Mouse (Mus musculus) frontal cortex, adult (tissue): ENCODE measurements at regions not wholly inside any gene's neighbourhood (a gene's known extent, or its start where the extent isn't known, plus 50 kb on each side); places are given as distances from the start of the nearest gene placed in this dataset.

Source experiments
- ATAC-seq: cut with Nextera tagmentation; 2 replicates; pipeline ENCODE4 v1.9.2; 2017; ENCODE audit warnings: mild to moderate bottlenecking, moderate library complexity, mixed read lengths; ENCODE audit not compliant: low TSS enrichment

DNA sequence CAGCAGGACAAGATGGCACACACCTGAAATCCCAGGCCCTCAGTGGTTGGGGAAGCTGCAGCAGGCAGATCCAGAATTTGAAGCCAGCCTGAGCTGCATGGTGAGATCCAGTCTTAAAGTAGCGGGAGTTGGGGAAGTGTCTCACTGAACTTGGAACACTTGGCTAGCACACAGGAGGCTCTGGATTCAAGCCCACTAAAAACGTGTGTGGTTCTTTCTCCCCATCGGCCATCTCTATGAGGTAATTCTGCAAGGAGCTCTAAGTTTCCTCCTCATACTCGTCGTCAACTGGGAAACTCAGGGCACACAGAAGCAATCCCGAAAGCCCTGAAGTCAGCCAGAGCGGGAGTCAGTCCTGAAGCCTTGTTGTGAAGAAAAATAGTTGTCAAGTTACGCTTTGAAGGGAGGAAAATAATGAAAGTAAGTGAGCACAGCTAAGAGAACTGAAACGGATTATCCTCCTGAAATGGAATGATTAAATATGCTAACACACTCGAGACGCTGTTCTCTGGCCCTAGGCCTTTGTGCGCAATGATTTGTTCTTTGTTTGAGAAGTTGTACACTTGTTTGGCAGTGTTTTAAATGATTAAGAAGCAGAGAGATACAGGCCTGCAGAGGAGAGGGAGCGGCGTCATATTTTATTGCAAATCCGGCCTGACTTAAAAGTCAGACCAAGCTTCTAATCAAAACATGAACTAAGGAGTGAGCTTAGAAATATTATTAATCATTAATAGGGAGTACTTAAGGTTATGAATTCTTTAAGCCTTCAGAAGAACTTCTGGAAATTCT, 69.0 kb upstream of the Ercc4 start:
- no peak for ATAC-seq

DNA sequence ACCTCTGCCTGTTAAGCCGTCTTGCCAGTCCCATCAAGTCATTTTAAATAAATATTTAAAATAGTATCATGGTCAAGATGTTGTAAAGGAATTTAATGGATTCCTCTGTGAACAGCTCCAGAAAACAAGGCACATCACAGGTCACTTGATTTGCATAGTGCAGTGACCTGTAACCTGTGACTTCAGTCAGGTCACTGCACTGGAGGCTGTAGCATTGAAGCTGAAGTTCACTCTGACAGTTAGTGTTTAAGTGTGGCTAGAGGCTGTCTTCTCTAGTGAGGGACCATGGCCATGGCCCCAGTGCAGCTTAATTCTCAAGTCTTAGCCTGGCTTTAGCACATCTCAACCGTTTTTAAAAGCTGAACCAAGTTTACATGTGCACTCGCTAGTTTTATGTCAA, 68.1 kb upstream of the Ercc4 start:
- no peak for ATAC-seq

DNA sequence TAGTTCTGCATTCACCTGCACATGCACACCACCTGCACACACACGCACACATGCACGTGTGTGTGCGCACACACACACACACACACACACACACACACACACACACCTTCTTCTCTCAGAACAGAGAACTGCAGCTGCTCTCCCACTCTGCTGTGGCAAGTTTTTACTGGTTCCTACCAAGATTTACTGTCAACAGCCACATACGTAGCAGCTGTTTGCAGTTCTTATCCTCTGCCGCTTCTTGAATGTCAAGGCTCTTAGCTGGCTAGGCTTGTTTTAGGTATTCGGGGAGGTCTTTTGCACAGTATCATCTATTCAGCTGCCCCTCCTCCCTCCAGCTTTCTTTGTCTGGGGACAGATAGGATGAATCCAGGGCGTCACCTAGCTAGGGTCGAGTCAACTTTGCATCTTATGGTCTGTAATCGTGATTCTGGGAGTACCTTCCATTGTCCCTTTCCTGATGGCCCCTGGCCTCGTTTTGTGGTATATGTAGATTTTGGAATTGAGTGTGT, 64.3 kb upstream of the Ercc4 start:
- no peak for ATAC-seq

DNA sequence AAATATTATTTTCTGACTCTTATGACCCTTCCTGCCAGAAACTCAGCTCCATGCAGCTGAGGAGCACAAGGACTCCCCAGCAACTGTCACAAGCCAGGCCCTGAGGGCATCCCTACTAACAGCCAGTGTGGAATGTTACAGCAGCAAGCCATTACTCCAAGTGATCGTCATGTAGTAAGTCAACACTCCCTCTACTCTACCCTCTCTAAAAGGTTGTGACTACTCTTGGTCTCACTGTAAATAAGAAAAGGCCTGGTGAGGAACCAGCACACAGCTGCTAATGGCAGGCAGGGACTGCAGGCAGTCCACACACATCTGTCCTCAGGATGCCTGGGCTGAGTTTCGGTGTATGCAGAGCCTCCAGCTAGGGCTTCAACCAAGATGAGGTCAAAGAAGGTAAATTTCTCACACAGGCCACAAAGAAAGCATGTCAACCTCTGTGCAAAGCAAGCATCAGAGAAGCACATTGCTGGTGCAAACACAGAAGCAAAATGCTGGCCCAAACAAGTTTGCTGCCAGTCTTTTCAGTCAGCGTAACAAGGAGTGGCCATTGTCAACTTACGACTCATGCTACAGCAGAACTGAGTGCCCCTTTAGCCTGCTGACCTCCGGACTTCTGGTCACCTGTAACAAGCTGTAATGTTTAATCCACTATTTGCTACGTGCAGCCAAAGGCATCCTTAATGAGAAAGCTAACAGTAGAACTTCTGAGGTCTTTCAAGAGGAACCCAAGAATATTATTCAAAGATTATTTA, 62.9 kb upstream of the Ercc4 start:
- ATAC-seq = no peak

DNA sequence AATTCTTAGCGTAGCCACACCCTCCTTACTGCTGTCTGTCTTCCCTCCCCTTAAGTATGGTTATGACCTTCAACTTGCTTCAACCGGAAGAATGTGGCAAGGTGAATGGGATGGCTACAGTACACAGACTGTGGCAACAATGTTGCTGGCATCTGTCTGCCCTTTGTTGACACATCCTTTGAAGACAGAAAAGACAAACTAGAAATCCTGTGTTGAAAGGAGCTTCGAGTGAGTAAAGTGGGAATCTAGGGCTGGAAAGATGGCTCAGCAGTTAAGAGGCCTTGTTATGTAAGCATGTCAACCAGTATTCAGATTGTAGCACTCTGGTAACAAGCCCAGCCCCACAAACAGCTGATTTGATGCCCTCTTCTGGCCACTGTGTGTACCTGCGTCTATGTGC, 60.2 kb upstream of the Ercc4 start:
- ATAC-seq = no peak

DNA sequence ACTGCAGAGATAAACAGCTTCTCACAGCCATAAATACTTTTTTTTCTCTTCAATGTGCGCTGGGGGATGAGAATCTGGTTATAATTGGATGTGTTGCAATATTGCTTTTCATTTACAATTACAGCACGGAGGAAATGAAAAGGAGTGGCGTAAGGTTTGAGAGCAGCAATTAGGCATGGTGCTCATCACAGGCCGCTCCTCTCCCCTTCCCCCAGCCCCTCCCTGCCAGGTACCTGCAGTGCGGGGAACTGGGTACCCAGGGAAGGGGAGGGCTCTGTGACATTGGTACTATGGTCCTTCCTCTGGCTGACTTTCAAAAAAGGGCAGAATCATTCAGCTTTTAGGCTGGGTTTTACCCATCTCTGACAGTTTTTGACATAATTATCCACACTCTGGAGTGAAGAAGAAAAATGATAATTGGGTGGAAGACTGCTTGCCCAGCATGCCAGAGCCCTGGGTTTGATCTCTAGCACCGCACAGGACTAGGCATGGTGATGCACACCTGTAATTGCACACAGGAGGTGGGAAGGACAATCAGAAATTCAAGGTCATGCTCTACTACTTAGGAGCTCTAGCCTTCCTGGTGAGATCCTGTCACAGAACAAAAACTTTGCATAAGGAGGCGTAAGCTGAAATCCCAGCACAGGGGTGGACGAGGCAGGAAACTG, 59.1 kb upstream of the Ercc4 start:
- ATAC-seq = no peak

DNA sequence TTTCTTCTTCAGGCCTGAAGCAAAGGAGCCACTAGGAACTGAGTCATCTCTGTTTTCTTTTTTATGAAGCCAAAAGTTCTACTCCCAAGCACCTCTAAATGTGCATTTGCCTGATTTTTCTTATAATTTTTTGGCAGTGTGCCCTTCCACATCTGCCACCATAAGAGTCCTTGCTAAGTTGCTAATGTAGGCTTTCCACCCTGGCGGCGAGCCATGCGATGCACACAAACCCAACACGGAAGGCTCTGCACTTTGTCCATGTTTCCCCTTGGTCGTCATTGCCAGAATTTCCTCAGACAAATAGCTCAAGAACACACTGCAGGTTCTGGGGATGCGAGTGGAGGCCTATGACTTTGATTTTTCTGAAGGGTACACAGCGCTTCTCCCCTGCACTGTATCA, 54.5 kb upstream of the Ercc4 start:
- no peak for ATAC-seq
